Mouse (Mus musculus) kidney, postnatal 0 days (tissue): ENCODE measurements at regions not wholly inside any gene's neighbourhood (a gene's known extent, or its start where the extent isn't known, plus 50 kb on each side); places are given as distances from the start of the nearest gene placed in this dataset.

Experiments
- ATAC-seq: fragments of 200-750 bp; cut with Nextera tagmentation; replicated peaks from 2 replicates; pipeline ENCODE4 v1.8.0; 2017; ENCODE audit warnings: low read depth, moderate number of reproducible peaks, moderate TSS enrichment, moderate library complexity; ENCODE audit not compliant: low FRiP score
- DNase-seq: peaks from one replicate; pipeline ENCODE4 v3.0.0-alpha.2; 2016; ENCODE audit warnings: low spot score
- H3K27ac ChIP-seq: fragments of 300-500 bp; sonication (generic); 2 replicates; pipeline ENCODE4 v1.5.1; 2014; ENCODE audit warnings: mild to moderate bottlenecking
- H3K27me3 ChIP-seq: fragments of 300-500 bp; sonication (generic); 2 replicates; pipeline ENCODE4 v1.6.1; 2014; ENCODE audit warnings: low read length, mixed read lengths; ENCODE audit not compliant: insufficient read depth
- H3K36me3 ChIP-seq: fragments of 300-500 bp; sonication (generic); 2 replicates; pipeline ENCODE4 v1.6.1; 2014; ENCODE audit warnings: low read length, mixed read lengths; ENCODE audit not compliant: insufficient read depth
- H3K4me1 ChIP-seq: fragments of 300-500 bp; sonication (generic); replicated peaks from 2 replicates; pipeline ENCODE4 v1.6.1; 2014; ENCODE audit warnings: antibody characterized with exemption, low read length, mixed read lengths; ENCODE audit not compliant: insufficient read depth
- H3K4me2 ChIP-seq: fragments of 300-500 bp; sonication (generic); 2 replicates; pipeline ENCODE4 v1.6.1; 2014; ENCODE audit warnings: mild to moderate bottlenecking, low read length, moderate library complexity, mixed read lengths
- H3K4me3 ChIP-seq: fragments of 300-500 bp; sonication (generic); replicated peaks from 2 replicates; pipeline ENCODE4 v1.5.1; 2014; ENCODE audit warnings: low read depth, low read length
- H3K9ac ChIP-seq: fragments of 300-500 bp; sonication (generic); 2 replicates; pipeline ENCODE4 v1.6.1; 2014; ENCODE audit warnings: low read depth, low read length
- H3K9me3 ChIP-seq: fragments of 300-500 bp; sonication (generic); replicated peaks from 2 replicates; pipeline ENCODE4 v1.6.1; 2016; ENCODE audit warnings: low read length, inconsistent platforms, mixed read lengths
- CTCF ChIP-seq: IDR thresholded peaks from 2 replicates; pipeline ENCODE4 v1.5.1; 2016; ENCODE audit warnings: antibody characterized with exemption, low read depth, mild to moderate bottlenecking, moderate library complexity
- WGBS: fragments of 180-500 bp; shearing (Covaris S2); extraction: QIAGEN DNeasy Blood & Tissue Kit; methylation state at CpG from one replicate; pipeline ENCODE4 v1.1.7; 2014; 5-methylcytosine and 5-hydroxymethylcytosine counted together

- H3K9ac ChIP-seq = no peak overlapping the region
- no peak overlapping the region for H3K27ac ChIP-seq
- H3K36me3 ChIP-seq = no peaks in the 10 kb centered on the region
- no peak overlapping the region for H3K4me3 ChIP-seq
- H3K27me3 ChIP-seq = no peaks in the 10 kb centered on the region
- WGBS = 44% methylated on average over 4 of the region's 4 CpGs
- ATAC-seq (no peak), DNase-seq (no peak)
- H3K4me1 ChIP-seq = peaks cover 26% of the 10 kb centered on the region
- no peaks in the 10 kb centered on the region for H3K9me3 ChIP-seq
- no peak overlapping the region for H3K4me2 ChIP-seq
- TF ChIP-seq CTCF = no peak
Measured at GRCm38 (mm10) chr17:45966736-45967135, 65.4 kb downstream of the Vegfa start.

- H3K4me3 ChIP-seq = no peak overlapping the region
- peak; percentile 63 for DNase-seq
- H3K9me3 ChIP-seq = no peaks in the 10 kb centered on the region
- no peaks in the 10 kb centered on the region for H3K27me3 ChIP-seq
- peak; percentile 85 for ATAC-seq
- H3K4me1 ChIP-seq = peaks cover 19% of the 10 kb centered on the region
- H3K27ac ChIP-seq = 0 out of 2 replicates have a peak overlapping the region, but pooled peaks have one; percentile 36
- H3K4me2 ChIP-seq = no peak overlapping the region
- no peak overlapping the region for H3K9ac ChIP-seq
- TF ChIP-seq CTCF = peak; percentile 41; the same call in 1 of the 2 replicates
- no peaks in the 10 kb centered on the region for H3K36me3 ChIP-seq
Measured at GRCm38 (mm10) chr17:45964031-45964430, 68.1 kb downstream of the Vegfa start.

GRCm38 (mm10) chr17:45963332-45963731 is 68.8 kb downstream of the Vegfa start:
- 68% methylated on average over 3 of the region's 3 CpGs for WGBS
- H3K36me3 ChIP-seq = no peaks in the 10 kb centered on the region
- no peaks in the 10 kb centered on the region for H3K9me3 ChIP-seq
- H3K27me3 ChIP-seq = no peaks in the 10 kb centered on the region
- no peak overlapping the region for H3K4me2 ChIP-seq
- ATAC-seq = no peak
- no peak overlapping the region for H3K9ac ChIP-seq
- H3K4me1 ChIP-seq = peaks cover 19% of the 10 kb centered on the region
- no peak overlapping the region for H3K27ac ChIP-seq
- no peak for TF ChIP-seq CTCF
- DNase-seq = no peak
- no peak overlapping the region for H3K4me3 ChIP-seq

GRCm38 (mm10) chr17:45961626-45962319 is 70.4 kb downstream of the Vegfa start:
- H3K9ac ChIP-seq = no peak overlapping the region
- H3K4me1 ChIP-seq = peaks cover 12% of the 10 kb centered on the region
- no peak overlapping the region for H3K4me2 ChIP-seq
- ATAC-seq (peak; percentile 55; the same call in 1 of the 2 replicates), DNase-seq (no peak)
- no peaks in the 10 kb centered on the region for H3K36me3 ChIP-seq
- H3K27me3 ChIP-seq = no peaks in the 10 kb centered on the region
- no peaks in the 10 kb centered on the region for H3K9me3 ChIP-seq
- 0 out of 2 replicates have a peak overlapping the region, but pooled peaks have one; percentile 50 for H3K27ac ChIP-seq
- WGBS = 72% methylated on average over 16 of the region's 16 CpGs
- no peak overlapping the region for H3K4me3 ChIP-seq
- TF ChIP-seq CTCF = no peak

GRCm38 (mm10) chr17:45958094-45958881 is 73.9 kb downstream of the Vegfa start:
- whole genome bisulfite sequencing = 68% methylated on average over 7 of the region's 7 CpGs
- H3K27me3 ChIP-seq = no peaks in the 10 kb centered on the region
- DNase-seq = peak; percentile 79
- no peaks in the 10 kb centered on the region for H3K9me3 ChIP-seq
- H3K4me1 ChIP-seq = 0 out of 2 replicates have a peak, but pooled peaks cover 1% of the 10 kb centered on the region
- ATAC-seq = 0 out of 2 replicates have a peak, but pooled peaks have one; percentile 26
- H3K27ac ChIP-seq = no peak overlapping the region
- peak; percentile 62 for TF ChIP-seq CTCF
- no peak overlapping the region for H3K4me3 ChIP-seq
- H3K4me2 ChIP-seq = no peak overlapping the region
- no peaks in the 10 kb centered on the region for H3K36me3 ChIP-seq
- H3K9ac ChIP-seq = no peak overlapping the region

GRCm38 (mm10) chr17:45955481-45955880 is 76.7 kb downstream of the Vegfa start:
- Histone ChIP-seq H3K4me3 (no peak overlapping the region), H3K9ac (no peak overlapping the region), H3K4me2 (no peak overlapping the region), H3K36me3 (no peaks in the 10 kb centered on the region), H3K9me3 (no peaks in the 10 kb centered on the region), H3K4me1 (peaks cover 6% of the 10 kb centered on the region), H3K27me3 (no peaks in the 10 kb centered on the region), H3K27ac (no peak overlapping the region)
- no peak for DNase-seq
- no peak for ATAC-seq
- WGBS = 59% methylated on average over 10 of the region's 10 CpGs
- no peak for TF ChIP-seq CTCF
